Mouse (Mus musculus) MEL-GATA-1-ER (cell line): Measurements from ENCODE around the gene Sec14l1.

Source experiments
- DNase-seq: peaks from one replicate; pipeline ENCODE4 v3.0.0-alpha.2; 2012; ENCODE audit warnings: low read depth; ENCODE audit errors: extremely low read depth

Sec14l1 gene

GRCm38 (mm10) chr11:117107837-117108236 lies 7.1 kb upstream of the Sec14l1 start:
- no peak for DNase-seq

GRCm38 (mm10) chr11:117108595-117108994 lies 6.4 kb upstream of the Sec14l1 start:
- no peak for DNase-seq

DNA sequence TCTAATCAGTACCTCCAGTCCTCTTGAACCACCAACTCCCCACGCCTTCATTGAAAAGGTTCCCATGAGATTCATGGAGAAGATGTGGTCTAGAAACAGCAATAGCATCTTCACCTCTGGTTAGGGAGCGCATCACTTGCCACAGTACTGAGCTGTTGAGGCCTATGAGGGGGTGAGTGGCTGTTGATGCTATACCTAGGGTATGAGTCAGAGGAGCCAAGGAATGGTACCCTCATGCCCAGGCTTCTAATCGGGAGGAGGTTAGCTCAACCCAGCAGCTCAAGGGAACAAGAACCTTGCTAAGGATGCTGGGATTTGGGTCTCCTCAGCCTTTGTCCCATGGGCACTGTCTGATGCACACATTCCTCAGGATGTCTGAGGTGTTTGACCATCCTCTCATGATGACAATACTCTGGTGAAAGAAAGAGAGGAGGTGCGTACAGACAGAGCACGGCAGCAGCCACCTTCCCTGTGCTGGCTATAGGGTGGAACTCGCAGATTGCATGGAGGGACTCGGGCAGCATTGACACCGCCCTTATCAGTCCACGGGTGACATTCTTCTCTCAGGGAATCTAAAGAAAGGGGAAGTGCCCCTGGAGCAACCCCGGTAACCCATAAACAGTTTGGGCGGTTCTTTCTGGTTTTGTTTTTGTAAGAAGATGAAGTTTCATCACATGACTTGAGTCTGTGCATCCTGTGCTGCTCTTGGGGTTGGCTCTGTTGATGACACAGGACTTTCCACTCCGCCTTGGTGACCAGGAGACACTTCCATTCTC lies 5.6 kb upstream of the Sec14l1 start:
- DNase-seq = no peak

- no peak for DNase-seq
Measured at GRCm38 (mm10) chr11:117111967-117112648, 2.9 kb upstream of the Sec14l1 start.

- peak; percentile 82 for DNase-seq
Measured at GRCm38 (mm10) chr11:117112649-117113051, 2.3 kb upstream of the Sec14l1 start.

- DNase-seq = no peak
Measured at GRCm38 (mm10) chr11:117113377-117113776, 1.6 kb upstream of the Sec14l1 start.

GRCm38 (mm10) chr11:117114231-117114591 lies 757 bp upstream of the Sec14l1 start:
- DNase-seq = no peak

GRCm38 (mm10) chr11:117115346-117116219 lies 615 bp downstream of the Sec14l1 start:
- peak; percentile 39 for DNase-seq

DNA sequence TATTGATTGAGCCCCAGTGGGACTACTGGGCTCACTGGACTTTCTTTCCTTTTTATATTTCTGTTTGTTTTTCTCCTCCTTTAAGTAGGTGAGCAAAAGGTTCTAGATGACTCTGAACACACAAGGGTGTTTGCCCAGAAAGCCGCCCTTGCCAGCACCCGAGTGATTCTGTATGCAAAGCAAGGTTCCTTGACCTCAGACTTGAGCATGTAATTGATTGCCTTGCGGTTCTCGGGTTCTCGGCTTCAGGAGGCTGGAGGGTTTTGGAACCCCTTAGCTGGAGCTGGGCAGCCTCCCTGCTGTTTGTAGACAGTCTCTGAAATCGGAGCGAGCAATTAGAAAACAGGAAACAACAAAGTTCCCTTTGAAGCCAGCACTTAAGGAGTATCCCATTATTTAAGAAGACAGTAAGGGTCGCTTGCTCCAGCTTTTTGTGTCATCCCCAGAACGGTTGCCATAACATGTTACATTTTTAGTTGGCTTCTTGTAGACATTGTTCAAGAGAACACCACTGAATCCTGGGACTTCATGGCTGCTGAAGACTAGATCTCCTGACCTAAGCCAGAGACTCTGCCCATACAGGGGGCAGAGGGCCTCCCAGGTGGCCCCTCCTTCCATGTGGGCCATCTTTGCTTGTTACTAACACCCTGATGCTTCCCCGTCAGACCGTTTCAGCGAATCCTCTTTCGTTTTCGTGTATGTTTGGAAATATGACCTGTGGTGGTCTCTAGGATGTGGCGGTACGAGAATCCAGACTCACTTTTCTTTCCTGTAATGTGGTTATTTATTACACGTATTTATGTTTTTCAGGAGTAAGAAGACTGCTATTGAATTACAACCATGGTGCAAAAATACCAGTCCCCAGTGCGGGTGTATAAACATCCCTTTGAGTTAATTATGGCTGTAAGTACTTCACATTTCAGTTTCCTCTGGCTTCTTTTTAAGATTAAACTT lies 1.7 kb downstream of the Sec14l1 start:
- DNase-seq = no peak

GRCm38 (mm10) chr11:117117321-117117720 lies 2.4 kb downstream of the Sec14l1 start:
- no peak for DNase-seq

GRCm38 (mm10) chr11:117117791-117118190 lies 2.8 kb downstream of the Sec14l1 start:
- no peak for DNase-seq

DNA sequence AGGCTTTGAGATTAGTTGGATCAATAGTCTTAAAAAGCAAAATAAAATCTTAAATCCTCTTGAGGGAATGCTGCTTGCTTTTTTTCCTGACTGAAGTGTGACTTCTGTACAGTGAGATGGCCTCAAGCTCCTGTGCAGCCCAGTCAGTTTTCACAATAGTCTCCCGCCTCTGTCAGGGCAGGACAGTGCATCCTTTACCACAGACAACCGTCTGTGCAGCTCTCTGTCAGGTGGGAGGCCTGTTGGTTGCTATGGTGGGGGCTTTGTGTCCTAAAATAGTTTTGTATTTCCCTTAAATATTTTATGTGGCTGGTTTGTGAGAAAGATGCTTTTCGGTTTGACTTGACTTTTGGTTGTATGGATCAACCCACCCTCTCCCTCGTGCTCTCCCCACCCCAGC lies 3.3 kb downstream of the Sec14l1 start:
- no peak for DNase-seq

DNA sequence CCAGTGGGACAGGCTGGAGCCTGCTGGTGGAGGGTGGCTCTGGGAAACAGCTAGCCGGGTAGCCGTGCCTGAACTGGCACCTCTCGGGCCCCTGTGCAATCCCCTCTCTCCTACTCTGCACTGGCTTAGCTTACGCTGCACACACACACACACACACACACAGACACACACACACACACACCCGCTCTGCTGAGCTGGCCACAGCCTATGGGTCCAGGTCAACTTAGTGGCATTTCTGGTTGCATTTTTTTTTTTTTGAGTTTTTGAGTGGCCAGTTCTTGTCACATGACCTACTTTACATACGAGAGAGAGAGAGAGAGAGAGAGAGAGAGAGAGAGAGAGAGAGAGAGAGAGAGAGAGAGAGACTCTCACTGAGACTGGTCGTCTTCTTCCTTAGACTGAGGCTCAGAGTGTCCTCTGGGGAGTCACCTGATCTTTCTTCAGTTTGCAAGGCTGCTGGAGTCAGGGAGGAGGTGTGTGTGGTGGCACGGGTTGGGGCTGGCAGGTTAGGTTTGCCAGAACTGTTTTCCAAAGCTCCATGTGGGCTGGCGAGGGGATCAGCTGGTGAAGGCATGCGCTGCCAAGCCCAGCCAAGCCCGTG lies 3.9 kb downstream of the Sec14l1 start:
- no peak for DNase-seq

DNA sequence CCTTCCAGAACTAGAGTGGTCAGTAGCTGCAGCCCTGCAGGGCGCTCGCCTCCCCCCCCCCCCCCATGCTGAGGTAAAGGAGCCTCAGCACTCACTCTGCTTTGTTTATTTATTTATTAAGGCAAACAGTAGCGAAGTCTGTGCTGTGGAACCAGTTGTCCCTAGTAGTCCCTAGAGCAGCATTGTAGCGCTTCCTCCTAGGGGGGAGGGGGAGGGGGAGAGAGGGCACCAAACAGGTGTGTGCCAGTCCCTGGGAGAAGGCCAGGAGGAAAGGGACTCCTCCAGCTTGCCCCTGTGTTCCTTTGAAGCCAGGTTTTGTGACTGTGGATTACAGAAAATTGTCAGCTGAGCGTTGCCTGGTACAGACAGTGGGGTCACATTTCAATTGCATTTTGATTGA lies 4.8 kb downstream of the Sec14l1 start:
- no peak for DNase-seq

- DNase-seq = no peak
Measured at GRCm38 (mm10) chr11:117120285-117121163, 5.6 kb downstream of the Sec14l1 start.

DNA sequence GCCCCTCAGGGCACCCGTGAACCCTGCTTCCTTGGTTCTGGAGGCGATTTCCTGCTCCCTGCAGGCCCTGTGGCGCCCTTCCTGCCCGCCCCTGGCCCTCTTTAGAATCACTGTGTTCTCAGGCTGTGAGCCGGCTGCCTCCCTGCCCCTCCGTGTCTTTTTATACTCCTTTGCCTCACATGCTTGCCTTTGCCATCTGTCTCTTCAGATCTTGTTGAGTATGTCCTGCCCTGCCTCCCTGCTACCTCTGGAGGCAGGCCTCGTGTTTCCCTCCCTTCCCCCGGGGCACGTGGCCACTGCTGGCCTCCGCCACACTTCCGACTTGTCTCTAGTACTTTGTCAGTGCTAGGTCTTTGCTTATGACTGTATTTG lies 6.2 kb downstream of the Sec14l1 start:
- DNase-seq = no peak

DNA sequence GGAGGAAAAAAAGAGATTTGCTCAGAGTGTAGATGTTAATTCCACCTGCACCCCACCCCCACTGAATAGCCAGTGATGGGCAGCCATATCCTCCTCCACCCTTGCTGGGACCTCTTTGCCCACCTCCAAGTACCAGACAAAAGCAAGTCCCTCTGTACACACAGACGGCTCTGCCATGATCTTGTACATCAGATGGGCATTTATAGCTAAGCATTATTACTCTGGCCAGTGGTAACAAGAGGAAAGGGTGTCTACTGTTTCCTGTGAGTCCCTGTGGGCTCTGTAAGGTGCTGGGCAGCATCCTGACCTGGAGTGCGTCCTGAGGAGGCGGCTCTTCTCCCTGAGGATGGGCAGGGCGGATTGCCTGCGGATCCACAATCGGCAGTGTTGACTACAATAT lies 7.0 kb downstream of the Sec14l1 start:
- DNase-seq = no peak

DNA sequence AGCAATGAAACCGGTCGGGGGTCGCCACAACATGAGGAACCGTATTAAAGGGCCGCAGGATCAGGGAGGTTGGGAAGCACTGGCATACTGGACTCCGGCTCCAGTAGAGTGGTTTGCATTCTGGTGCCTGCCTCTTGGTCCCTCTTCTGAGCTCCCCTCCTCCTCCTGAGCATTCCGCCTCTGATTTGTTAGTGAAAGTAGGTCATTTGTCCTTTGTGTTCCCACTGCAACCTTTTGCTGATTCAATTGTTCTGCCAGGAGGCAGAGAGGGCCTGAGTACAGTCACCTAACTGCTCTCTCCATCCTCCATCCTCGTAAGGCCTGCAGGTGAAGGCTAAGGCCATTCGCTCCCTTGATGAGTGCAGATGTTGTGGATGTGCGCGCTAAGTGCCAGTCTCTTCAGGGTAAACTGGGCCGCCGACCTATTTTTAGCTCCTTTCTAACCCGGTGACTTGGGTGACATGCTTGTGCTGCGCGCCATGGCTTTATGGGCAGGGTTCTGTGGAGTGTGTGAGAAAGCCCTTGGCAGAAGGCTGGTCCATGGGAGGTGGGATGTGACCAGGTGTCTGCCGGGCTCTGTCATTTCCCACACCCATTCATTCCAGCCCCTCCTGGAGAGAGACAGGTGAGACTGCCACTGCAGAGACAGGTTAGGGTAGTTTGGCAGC lies 8.6 kb downstream of the Sec14l1 start:
- DNase-seq = no peak

DNA sequence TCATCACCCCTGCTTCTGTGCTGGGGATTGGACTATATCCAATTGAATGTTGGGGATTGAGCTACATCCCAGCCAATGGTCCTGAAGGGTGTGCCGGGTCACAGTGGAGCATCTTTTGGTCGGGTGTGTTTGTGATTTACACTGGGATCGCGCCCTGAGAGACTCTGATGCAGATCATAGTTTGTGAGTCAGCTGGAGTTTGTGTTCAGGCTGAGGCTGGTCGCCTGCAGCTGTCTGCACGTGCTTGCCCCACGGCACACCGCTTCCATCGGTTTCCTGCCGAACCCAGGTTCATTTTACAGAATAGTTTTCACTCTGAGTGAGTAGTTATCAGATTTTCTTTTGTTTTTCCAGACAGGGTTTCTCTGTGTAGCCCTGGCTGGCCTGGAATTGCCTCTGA lies 9.6 kb downstream of the Sec14l1 start:
- no peak for DNase-seq
